Mouse (Mus musculus): Measurements from ENCODE around the gene Ccdc27. TPM values are rescaled to one million over a fixed set of nuclear protein-coding genes. Genes with fewer than 3 reads are reported as not detected.

The Ccdc27 gene
- polyA plus RNA-seq, 1 experiment from 2014 or later, result not detected

GRCm38 (mm10) chr4:154025641-154026440, 16.6 kb downstream of the Ccdc27 start, which contains the start of gene Smim1:
Smim1 (minus strand) TSS chr4:154026230.
- ATAC-seq (ENCODE audit: insufficient number of reproducible peaks, insufficient read depth, low FRiP score, low TSS enrichment, low read depth), result 0 out of 2 replicates have a peak, but pooled peaks have one; percentile 6
- H3K9me3 ChIP-seq, result no peaks in the 10 kb centered on the region
- WGBS, result 3% methylated on average over 33 of the region's 33 CpGs
- H3K4me3 ChIP-seq, result peak within 1 kb of the TSS; percentile 43
- no peak within 1 kb of the TSS for H3K27ac ChIP-seq
- H3K4me1 ChIP-seq, result peaks cover 25% of the 10 kb centered on the region
- peaks cover 41% of the 10 kb centered on the region for H3K27me3 ChIP-seq
- H3K36me3 ChIP-seq, result peaks cover 17% of the 10 kb centered on the region
- peak within 1 kb of the TSS; percentile 66 for H3K9ac ChIP-seq
- H3K4me2 ChIP-seq, result peak within 1 kb of the TSS; percentile 72

- H3K36me3 ChIP-seq, result peaks cover 26% of the 10 kb centered on the region
- peak overlapping the region; percentile 43 for H3K4me3 ChIP-seq
- peaks cover 41% of the 10 kb centered on the region for H3K27me3 ChIP-seq
- peak overlapping the region; percentile 72 for H3K4me2 ChIP-seq
- ATAC-seq (ENCODE audit: insufficient number of reproducible peaks, insufficient read depth, low FRiP score, low TSS enrichment, low read depth), result no peak
- no peaks in the 10 kb centered on the region for H3K9me3 ChIP-seq
- H3K27ac ChIP-seq, result no peak overlapping the region
- H3K4me1 ChIP-seq, result peaks cover 25% of the 10 kb centered on the region
- WGBS, result 32% methylated on average over 17 of the region's 17 CpGs
- H3K9ac ChIP-seq, result peak overlapping the region; percentile 66
Measured at GRCm38 (mm10) chr4:154024729-154025521, 17.6 kb downstream of the Ccdc27 start.

- peaks cover 25% of the 10 kb centered on the region for H3K4me1 ChIP-seq
- peaks cover 36% of the 10 kb centered on the region for H3K36me3 ChIP-seq
- H3K27me3 ChIP-seq, result peaks cover 41% of the 10 kb centered on the region
- no peak for ATAC-seq (ENCODE audit: insufficient number of reproducible peaks, insufficient read depth, low FRiP score, low TSS enrichment, low read depth)
- no peaks in the 10 kb centered on the region for H3K9me3 ChIP-seq
- no peak overlapping the region for H3K4me3 ChIP-seq
- no peak overlapping the region for H3K9ac ChIP-seq
- no peak overlapping the region for H3K27ac ChIP-seq
- 24% methylated on average over 8 of the region's 8 CpGs for WGBS
- H3K4me2 ChIP-seq, result no peak overlapping the region
Measured at GRCm38 (mm10) chr4:154023754-154024601, 18.5 kb downstream of the Ccdc27 start.

- Histone ChIP-seq H3K36me3 (peaks cover 47% of the 10 kb centered on the region), H3K9ac (no peak overlapping the region), H3K4me3 (no peak overlapping the region), H3K9me3 (no peaks in the 10 kb centered on the region), H3K27ac (no peak overlapping the region), H3K4me1 (peaks cover 22% of the 10 kb centered on the region), H3K4me2 (no peak overlapping the region), H3K27me3 (peaks cover 40% of the 10 kb centered on the region)
- 35% methylated on average over 4 of the region's 4 CpGs for WGBS
- ATAC-seq (ENCODE audit: insufficient number of reproducible peaks, insufficient read depth, low FRiP score, low TSS enrichment, low read depth), result no peak
Measured at GRCm38 (mm10) chr4:154022844-154023243, 19.6 kb downstream of the Ccdc27 start.

- no peak overlapping the region for H3K4me2 ChIP-seq
- ATAC-seq (ENCODE audit: insufficient number of reproducible peaks, insufficient read depth, low FRiP score, low TSS enrichment, low read depth), result no peak
- no peak overlapping the region for H3K4me3 ChIP-seq
- 82% methylated on average over 4 of the region's 4 CpGs for WGBS
- H3K27ac ChIP-seq, result 0 out of 2 replicates have a peak overlapping the region, but pooled peaks have one; percentile 7
- peaks cover 50% of the 10 kb centered on the region for H3K36me3 ChIP-seq
- no peak overlapping the region for H3K9ac ChIP-seq
- peaks cover 35% of the 10 kb centered on the region for H3K27me3 ChIP-seq
- H3K9me3 ChIP-seq, result no peaks in the 10 kb centered on the region
- H3K4me1 ChIP-seq, result peaks cover 22% of the 10 kb centered on the region
Measured at GRCm38 (mm10) chr4:154022407-154022806, 20.1 kb downstream of the Ccdc27 start.

- WGBS, result 87% methylated on average over 9 of the region's 9 CpGs
- H3K27me3 ChIP-seq, result peaks cover 26% of the 10 kb centered on the region
Measured at GRCm38 (mm10) chr4:154021432-154021831, 21.0 kb downstream of the Ccdc27 start.

GRCm38 (mm10) chr4:154019571-154019970, 22.9 kb downstream of the Ccdc27 start:
- 79% methylated on average over 7 of the region's 7 CpGs for WGBS
- Histone ChIP-seq H3K4me1 (peaks cover 3% of the 10 kb centered on the region; the same call in 1 of the 2 replicates), H3K4me3 (no peak overlapping the region), H3K9ac (no peak overlapping the region), H3K36me3 (peaks cover 78% of the 10 kb centered on the region), H3K27ac (no peak overlapping the region), H3K27me3 (peaks cover 7% of the 10 kb centered on the region), H3K9me3 (no peaks in the 10 kb centered on the region), H3K4me2 (no peak overlapping the region)
- ATAC-seq (ENCODE audit: insufficient number of reproducible peaks, insufficient read depth, low FRiP score, low TSS enrichment, low read depth), result no peak

More at GRCm38 (mm10) chr4:154021432-154021831, 21.0 kb downstream of the Ccdc27 start:
- H3K4me3 ChIP-seq, result no peak overlapping the region
- no peak overlapping the region for H3K9ac ChIP-seq
- H3K36me3 ChIP-seq, result peaks cover 60% of the 10 kb centered on the region
- no peak for ATAC-seq (ENCODE audit: insufficient number of reproducible peaks, insufficient read depth, low FRiP score, low TSS enrichment, low read depth)
- H3K4me2 ChIP-seq, result no peak overlapping the region
- H3K27ac ChIP-seq, result no peak overlapping the region
- H3K9me3 ChIP-seq, result no peaks in the 10 kb centered on the region
- peaks cover 20% of the 10 kb centered on the region for H3K4me1 ChIP-seq

- Histone ChIP-seq H3K36me3 (peaks cover 64% of the 10 kb centered on the region), H3K4me3 (no peak overlapping the region), H3K9me3 (no peaks in the 10 kb centered on the region), H3K27me3 (no peaks in the 10 kb centered on the region), H3K4me1 (peaks cover 23% of the 10 kb centered on the region), H3K27ac (no peak overlapping the region), H3K9ac (no peak overlapping the region), H3K4me2 (no peak overlapping the region)
- WGBS, result 93% methylated on average over 11 of the region's 11 CpGs
- ATAC-seq (ENCODE audit: insufficient number of reproducible peaks, insufficient read depth, low FRiP score, low TSS enrichment, low read depth), result no peak
Measured at GRCm38 (mm10) chr4:154015476-154015875, 27.0 kb downstream of the Ccdc27 start.

- 2% methylated on average over 55 of the region's 55 CpGs for WGBS
- Histone ChIP-seq H3K4me1 (peaks cover 23% of the 10 kb centered on the region), H3K9ac (peak overlapping the region; percentile 99), H3K4me3 (peak overlapping the region; percentile 100), H3K9me3 (no peaks in the 10 kb centered on the region), H3K27me3 (no peaks in the 10 kb centered on the region), H3K4me2 (peak overlapping the region; percentile 98), H3K36me3 (peaks cover 36% of the 10 kb centered on the region), H3K27ac (peak overlapping the region; percentile 62; the same call in 1 of the 2 replicates)
- ATAC-seq (ENCODE audit: insufficient number of reproducible peaks, insufficient read depth, low FRiP score, low TSS enrichment, low read depth), result 0 out of 2 replicates have a peak, but pooled peaks have one; percentile 13
Measured at GRCm38 (mm10) chr4:154012132-154012882, 30.2 kb downstream of the Ccdc27 start.

GRCm38 (mm10) chr4:154011646-154012089, 30.8 kb downstream of the Ccdc27 start, which contains the start of gene Lrrc47:
Lrrc47 (plus strand) TSS chr4:154011731.
- ATAC-seq (ENCODE audit: insufficient number of reproducible peaks, insufficient read depth, low FRiP score, low TSS enrichment, low read depth), result peak; percentile 81
- peaks cover 36% of the 10 kb centered on the region for H3K36me3 ChIP-seq
- no peaks in the 10 kb centered on the region for H3K9me3 ChIP-seq
- no peaks in the 10 kb centered on the region for H3K27me3 ChIP-seq
- H3K27ac ChIP-seq, result peak within 1 kb of the TSS; percentile 62; the same call in 1 of the 2 replicates
- peak within 1 kb of the TSS; percentile 98 for H3K4me2 ChIP-seq
- WGBS, result under 1% methylated on average over 57 of the region's 59 CpGs
- peak within 1 kb of the TSS; percentile 99 for H3K9ac ChIP-seq
- peak within 1 kb of the TSS; percentile 100 for H3K4me3 ChIP-seq
- H3K4me1 ChIP-seq, result peaks cover 23% of the 10 kb centered on the region
